Mouse (Mus musculus) G1E (cell line): ENCODE measurements around the gene Nubp1. TPM values are rescaled to one million over a fixed set of nuclear protein-coding genes. Genes with fewer than 3 reads are reported as not detected.

Experiments used
- ATAC-seq: 2 replicates; pipeline ENCODE4 v1.8.0; 2016; ENCODE audit warnings: mild to moderate bottlenecking; ENCODE audit not compliant: insufficient number of reproducible peaks, poor library complexity, low FRiP score, severe bottlenecking; ENCODE audit errors: extremely low read depth
- DNase-seq: peaks from one replicate; pipeline ENCODE4 v3.0.0; 2012; ENCODE audit warnings: low spot score
- H3K27me3 ChIP-seq: 2 replicates; pipeline ENCODE4 v1.6.1; 2012; ENCODE audit warnings: mild to moderate bottlenecking, low read length, inconsistent platforms; ENCODE audit not compliant: insufficient read depth
- H3K36me3 ChIP-seq: replicated peaks from 2 replicates; pipeline ENCODE3; 2012; ENCODE audit warnings: mild to moderate bottlenecking, inconsistent platforms
- H3K4me1 ChIP-seq: 2 replicates; pipeline ENCODE4 v1.6.1; 2012; ENCODE audit warnings: low read depth, low read length, inconsistent platforms, mixed read lengths; ENCODE audit not compliant: insufficient read depth
- H3K4me3 ChIP-seq: 2 replicates; pipeline ENCODE4 v1.5.1; 2012; ENCODE audit warnings: low read depth, mild to moderate bottlenecking, inconsistent platforms, low read length, moderate library complexity, mixed read lengths
- H3K9me3 ChIP-seq: replicated peaks from 2 replicates; pipeline ENCODE4 v1.6.1; 2012; ENCODE audit warnings: inconsistent platforms
- CTCF ChIP-seq: IDR thresholded peaks from 2 replicates; pipeline ENCODE4 v1.5.1; 2012; ENCODE audit warnings: low read depth, low read length, inconsistent platforms, mixed read lengths
- GATA1 ChIP-seq: IDR thresholded peaks from 2 replicates; pipeline ENCODE4 v1.6.1; 2012; ENCODE audit warnings: borderline replicate concordance, low read length, inconsistent platforms, mixed read lengths
- GATA2 ChIP-seq: IDR thresholded peaks from 2 replicates; pipeline ENCODE4 v1.6.1; 2012; ENCODE audit warnings: low read depth, low read length, inconsistent platforms, borderline replicate concordance
- POLR2AphosphoS5 ChIP-seq: IDR thresholded peaks from 2 replicates; pipeline ENCODE4 v1.6.1; 2012; ENCODE audit warnings: low read depth, low read length, inconsistent platforms; ENCODE audit not compliant: insufficient replicate concordance
- TAL1 ChIP-seq: conservative IDR thresholded peaks from 2 replicates; pipeline ENCODE4 v1.6.1; 2012; ENCODE audit warnings: low read depth, low read length, inconsistent platforms, mixed read lengths
- polyA plus RNA-seq: library from polyadenylated mRNA; stranded (reverse); fragments of >175 nt; gene quantifications from 2 replicates; pipeline ENCODE4 v1.2.3, GENCODE M21; 2012
- total RNA-seq, 2 experiments: library from RNA; stranded (forward) in 1 of 2; stranded (reverse) in 1 of 2; fragments of 200-1000 nt in 1 of 2; fragments of >200 nt in 1 of 2; fragmentation: Nextera tagmentation in 1 of 2; gene quantifications; 2 replicates each; pipeline ENCODE4 v1.2.3; 2014 to 2017

The Nubp1 gene
- total and polyA plus RNA-seq, 3 experiments = 30.8 to 68.3 (median 64.2) TPM

DNA sequence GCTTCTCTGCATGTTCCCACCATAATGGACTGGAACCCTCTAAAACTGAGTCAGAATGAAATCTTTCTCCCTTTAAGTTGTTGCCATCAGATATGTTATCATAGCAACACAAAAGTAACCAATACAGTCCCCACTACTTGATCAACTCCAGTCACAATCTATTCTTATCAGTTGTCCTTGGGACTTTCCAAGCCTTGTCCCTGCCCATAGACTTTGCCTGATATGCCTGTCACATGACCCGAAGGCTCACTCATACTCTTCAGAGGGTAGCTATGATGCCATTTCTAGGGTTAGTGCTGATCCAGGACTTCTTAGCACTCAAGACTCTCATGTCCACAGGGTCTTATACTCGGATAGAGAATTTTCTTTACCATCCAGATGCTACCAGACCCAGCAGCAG lies 48.4 kb downstream of the Nubp1 start:
- ATAC-seq (no peak), DNase-seq (no peak)
- Histone ChIP-seq H3K4me1 (no peaks in the 10 kb centered on the region), H3K9me3 (no peaks in the 10 kb centered on the region), H3K4me3 (no peak overlapping the region), H3K36me3 (no peaks in the 10 kb centered on the region), H3K27me3 (0 out of 2 replicates have a peak, but pooled peaks cover 4% of the 10 kb centered on the region)
- TF ChIP-seq TAL1 = no peak
- no peak for TF ChIP-seq GATA2
- TF ChIP-seq POLR2AphosphoS5 = no peak
- no peak for TF ChIP-seq GATA1
- no peak for TF ChIP-seq CTCF

DNA sequence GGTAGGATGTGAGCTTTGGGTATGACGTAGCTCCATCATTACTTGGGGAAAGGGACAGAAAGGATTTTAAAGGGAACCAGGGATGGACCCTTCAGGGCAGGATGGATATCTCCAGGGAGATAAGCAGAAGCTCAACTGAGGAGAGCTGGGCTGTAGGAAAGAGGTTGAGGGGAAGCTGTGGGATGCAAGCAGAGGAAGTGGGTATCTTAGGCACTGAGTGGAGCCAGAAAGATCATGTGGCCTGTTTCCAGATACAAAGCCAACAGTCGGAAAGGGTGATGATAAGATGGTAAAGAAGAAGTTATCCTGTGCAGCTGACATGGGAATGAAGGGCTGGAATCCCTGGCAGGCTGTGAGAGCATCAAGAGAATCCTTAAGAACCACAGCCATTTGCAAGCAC lies 49.4 kb downstream of the Nubp1 start:
- ATAC-seq = no peak
- H3K9me3 ChIP-seq = no peaks in the 10 kb centered on the region
- TF ChIP-seq POLR2AphosphoS5 (no peak), TAL1 (no peak), CTCF (no peak), GATA1 (no peak), GATA2 (no peak)
- H3K27me3 ChIP-seq = 0 out of 2 replicates have a peak, but pooled peaks cover 4% of the 10 kb centered on the region
- H3K36me3 ChIP-seq = no peaks in the 10 kb centered on the region
- H3K4me1 ChIP-seq = no peaks in the 10 kb centered on the region
- DNase-seq = no peak
- no peak overlapping the region for H3K4me3 ChIP-seq

DNA sequence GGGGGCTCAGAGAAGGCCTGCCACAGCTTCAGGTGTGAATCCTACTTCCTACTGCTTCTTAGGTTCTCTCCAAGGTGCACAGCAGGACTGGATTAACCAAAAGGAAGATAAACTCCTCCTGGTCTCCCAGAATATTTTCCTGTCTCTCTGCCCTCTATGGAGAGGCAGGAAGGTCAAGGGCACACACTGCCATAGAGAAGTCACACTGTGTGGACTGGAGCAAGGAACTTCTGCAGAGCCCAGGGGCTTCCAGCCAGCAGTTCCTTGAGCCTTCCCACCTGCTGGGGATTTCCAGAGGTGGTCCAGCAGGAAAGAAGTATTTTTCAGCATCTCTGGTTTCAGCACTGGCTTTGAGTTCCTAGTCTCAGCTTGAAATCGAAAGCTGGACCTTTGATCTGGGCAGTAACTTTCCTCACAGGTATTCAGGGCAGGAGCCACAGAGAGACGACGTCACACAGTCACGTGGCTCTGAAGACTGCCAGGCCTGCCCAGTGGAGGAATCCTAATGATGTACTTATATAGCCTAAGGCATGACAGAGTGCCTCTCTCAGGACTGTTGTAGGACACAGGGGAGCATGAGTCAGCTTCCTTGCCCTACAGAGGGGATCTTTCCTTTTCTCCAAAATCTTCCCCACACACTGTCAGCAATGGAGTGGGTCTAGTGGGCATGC lies 53.4 kb downstream of the Nubp1 start:
- ATAC-seq (no peak), DNase-seq (no peak)
- no peaks in the 10 kb centered on the region for H3K4me1 ChIP-seq
- no peak overlapping the region for H3K4me3 ChIP-seq
- no peaks in the 10 kb centered on the region for H3K36me3 ChIP-seq
- no peaks in the 10 kb centered on the region for H3K9me3 ChIP-seq
- TF ChIP-seq GATA2 (no peak), CTCF (no peak), TAL1 (no peak), POLR2AphosphoS5 (no peak), GATA1 (no peak)
- peaks cover 12% of the 10 kb centered on the region; the same call in 1 of the 2 replicates for H3K27me3 ChIP-seq

DNA sequence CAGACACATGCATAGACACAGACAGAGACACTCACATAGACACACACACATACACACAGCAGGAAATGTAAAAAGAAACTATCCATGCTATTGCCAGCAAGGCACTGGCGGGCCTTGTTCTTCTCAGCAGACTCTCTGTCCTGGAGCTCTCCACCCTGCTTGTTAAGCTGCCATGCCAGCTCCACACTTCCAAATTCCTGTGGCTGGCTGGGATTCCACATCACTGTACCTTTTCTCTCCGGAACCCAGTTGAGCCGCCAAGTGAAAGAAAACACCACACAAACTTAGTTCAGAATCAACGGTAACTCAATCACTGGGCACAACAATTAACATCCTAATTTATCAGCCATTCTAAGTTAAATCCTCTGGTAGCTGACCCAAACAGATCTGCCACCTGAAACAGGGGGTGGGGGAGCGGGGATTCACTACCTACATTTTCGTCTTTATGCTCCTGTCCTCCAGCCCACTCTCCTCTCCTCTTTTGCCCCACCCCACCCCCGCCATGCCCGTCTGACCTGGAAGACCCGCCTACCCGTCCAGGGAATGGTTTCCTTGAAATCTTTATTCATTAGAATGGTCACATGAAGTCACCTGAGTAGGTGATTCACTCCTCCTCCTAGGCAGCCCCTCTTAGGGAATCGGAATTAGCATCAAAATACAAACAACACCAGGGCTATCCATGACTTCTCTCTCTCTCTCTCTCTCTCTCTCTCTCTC lies 55.8 kb downstream of the Nubp1 start:
- TF ChIP-seq CTCF = no peak
- TF ChIP-seq GATA1 = no peak
- TF ChIP-seq GATA2 = no peak
- no peak for TF ChIP-seq TAL1
- no peak for TF ChIP-seq POLR2AphosphoS5
- Histone ChIP-seq H3K36me3 (no peaks in the 10 kb centered on the region), H3K9me3 (no peaks in the 10 kb centered on the region), H3K4me3 (no peak overlapping the region), H3K27me3 (peaks cover 12% of the 10 kb centered on the region; the same call in 1 of the 2 replicates), H3K4me1 (no peaks in the 10 kb centered on the region)
- ATAC-seq (no peak), DNase-seq (no peak)

DNA sequence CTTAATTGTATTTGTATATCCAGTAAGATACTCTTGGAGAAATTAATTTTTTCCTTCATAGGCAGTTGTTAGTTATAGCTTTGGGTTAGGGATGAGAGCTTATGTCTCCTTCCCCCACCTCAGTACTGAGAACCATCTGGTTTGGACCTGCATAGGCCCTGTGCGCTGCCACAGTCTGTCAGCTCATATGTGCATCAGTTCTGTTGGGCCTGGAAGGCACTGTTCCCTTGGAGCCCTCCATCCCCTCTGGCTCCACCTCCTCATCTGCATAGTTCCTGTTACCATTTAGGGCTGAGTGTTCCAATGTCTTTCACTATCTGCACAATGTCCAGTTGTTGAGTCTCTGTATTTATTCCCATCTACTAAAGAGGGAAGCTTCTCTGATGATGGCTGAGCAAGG lies 56.5 kb downstream of the Nubp1 start:
- Histone ChIP-seq H3K9me3 (no peaks in the 10 kb centered on the region), H3K4me3 (no peak overlapping the region), H3K27me3 (peaks cover 12% of the 10 kb centered on the region; the same call in 1 of the 2 replicates), H3K4me1 (no peaks in the 10 kb centered on the region), H3K36me3 (no peaks in the 10 kb centered on the region)
- ATAC-seq (no peak), DNase-seq (no peak)
- no peak for TF ChIP-seq GATA2
- no peak for TF ChIP-seq POLR2AphosphoS5
- TF ChIP-seq TAL1 = no peak

DNA sequence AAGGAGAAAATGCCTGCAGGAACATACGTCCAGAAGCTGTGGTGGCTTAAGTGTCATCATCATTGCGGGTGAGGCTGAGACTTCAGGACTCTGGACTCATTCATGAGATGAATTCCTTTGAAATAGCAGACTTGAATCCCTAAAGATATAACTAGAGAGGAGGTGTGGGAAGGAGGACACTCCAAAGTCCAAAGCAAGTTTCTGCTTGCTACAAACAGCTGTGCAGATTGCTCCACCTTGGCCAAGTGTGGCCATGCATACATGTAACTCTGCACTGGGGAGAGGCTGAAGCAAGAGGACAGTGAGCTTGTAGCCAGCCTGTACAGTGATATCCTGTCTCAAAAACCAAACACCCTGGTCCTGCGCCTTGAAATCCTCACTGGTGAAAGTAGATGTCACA lies 60.2 kb downstream of the Nubp1 start:
- H3K36me3 ChIP-seq = no peaks in the 10 kb centered on the region
- peaks cover 8% of the 10 kb centered on the region; the same call in 1 of the 2 replicates for H3K27me3 ChIP-seq
- DNase-seq (no peak), ATAC-seq (no peak)
- TF ChIP-seq POLR2AphosphoS5 (no peak), GATA1 (no peak), CTCF (no peak), TAL1 (no peak), GATA2 (no peak)
- H3K9me3 ChIP-seq = no peaks in the 10 kb centered on the region
- no peak overlapping the region for H3K4me3 ChIP-seq
- H3K4me1 ChIP-seq = no peaks in the 10 kb centered on the region

Other genes with a start within 250 kb of the Nubp1 start
- gene Rpl39l, start 241.7 kb upstream of the Nubp1 start, total RNA-seq (2014; fragmentation: Nextera tagmentation) = not detected in 2 replicates
- 0.49 TPM in 1 of 2 replicates, not detected in the other for gene Rpl39l, start 241.7 kb upstream of the Nubp1 start, total RNA-seq (2017)
- gene Rpl39l, start 241.7 kb upstream of the Nubp1 start, polyA plus RNA-seq = not detected in 2 replicates
- gene Atf7ip2, start 219.2 kb upstream of the Nubp1 start, total RNA-seq (2014; fragmentation: Nextera tagmentation) = not detected in 2 replicates
- gene Atf7ip2, start 219.2 kb upstream of the Nubp1 start, total RNA-seq (2017) = 0.06 TPM in 1 of 2 replicates, not detected in the other
- gene Atf7ip2, start 219.2 kb upstream of the Nubp1 start, polyA plus RNA-seq = not detected in 2 replicates
- gene Emp2, start 98.0 kb upstream of the Nubp1 start, total RNA-seq (2014; fragmentation: Nextera tagmentation) = not detected in 2 replicates
- 0.06 and 0.11 TPM in 2 replicates for gene Emp2, start 98.0 kb upstream of the Nubp1 start, total RNA-seq (2017)
- gene Emp2, start 98.0 kb upstream of the Nubp1 start, polyA plus RNA-seq = not detected in 2 replicates
- 0.68 and 0.90 TPM in 2 replicates for gene Tekt5, start 16.5 kb upstream of the Nubp1 start, total RNA-seq (2014; fragmentation: Nextera tagmentation)
- 0.35 and 0.71 TPM in 2 replicates for gene Tekt5, start 16.5 kb upstream of the Nubp1 start, total RNA-seq (2017)
- gene Tekt5, start 16.5 kb upstream of the Nubp1 start, polyA plus RNA-seq = 0.08 and 0.19 TPM in 2 replicates
- gene Tvp23a, start 35.4 kb downstream of the Nubp1 start, total RNA-seq (2014; fragmentation: Nextera tagmentation) = not detected in 2 replicates
- 0.11 and 0.12 TPM in 2 replicates for gene Tvp23a, start 35.4 kb downstream of the Nubp1 start, total RNA-seq (2017)
- not detected in 2 replicates for gene Tvp23a, start 35.4 kb downstream of the Nubp1 start, polyA plus RNA-seq
- gene Ciita, start 68.1 kb downstream of the Nubp1 start, total RNA-seq (2014; fragmentation: Nextera tagmentation) = not detected in 2 replicates
- 0.06 and 0.11 TPM in 2 replicates for gene Ciita, start 68.1 kb downstream of the Nubp1 start, total RNA-seq (2017)
- not detected in 2 replicates for gene Ciita, start 68.1 kb downstream of the Nubp1 start, polyA plus RNA-seq
- 7.1 and 12.1 TPM in 2 replicates for gene Dexi, start 131.1 kb downstream of the Nubp1 start, total RNA-seq (2014; fragmentation: Nextera tagmentation)
- 5.0 and 7.5 TPM in 2 replicates for gene Dexi, start 131.1 kb downstream of the Nubp1 start, total RNA-seq (2017)
- 20.2 and 23.2 TPM in 2 replicates for gene Dexi, start 131.1 kb downstream of the Nubp1 start, polyA plus RNA-seq
- gene Clec16a, start 133.4 kb downstream of the Nubp1 start, total RNA-seq (2014; fragmentation: Nextera tagmentation) = 47.7 and 47.9 TPM in 2 replicates
- gene Clec16a, start 133.4 kb downstream of the Nubp1 start, total RNA-seq (2017) = 11.9 and 12.6 TPM in 2 replicates
- gene Clec16a, start 133.4 kb downstream of the Nubp1 start, polyA plus RNA-seq = 15.4 and 18.1 TPM in 2 replicates